Mouse (Mus musculus) heart, embryonic 16.5 days (tissue): ENCODE measurements around the gene Eps8l1. TPM values are rescaled to one million over a fixed set of nuclear protein-coding genes. Genes with fewer than 3 reads are reported as not detected.
A peak's percentile ranks its signal among the peaks of the same experiment; 100 is the strongest.
"Not testable (repeated sequence)": the region's sequence is repeated elsewhere in the genome, so short reads cannot be mapped to it uniquely, and the experiment has no call there.

Source experiments
- ATAC-seq: fragments of 200-750 bp; cut with Nextera tagmentation; replicated peaks from 2 replicates; pipeline ENCODE4 v1.8.0; 2017; ENCODE audit warnings: moderate number of reproducible peaks; ENCODE audit not compliant: insufficient read depth, low FRiP score; ENCODE audit errors: extremely low read depth
- H3K27ac ChIP-seq: fragments of 300-500 bp; sonication (generic); 2 replicates; pipeline ENCODE4 v1.5.1; 2014; ENCODE audit warnings: mild to moderate bottlenecking, low read length, control low read depth, moderate library complexity
- H3K27me3 ChIP-seq: fragments of 300-500 bp; sonication (generic); 2 replicates; pipeline ENCODE4 v1.6.1; 2014; ENCODE audit warnings: low read length, mixed read lengths; ENCODE audit not compliant: control insufficient read depth, insufficient read depth
- H3K36me3 ChIP-seq: fragments of 300-500 bp; sonication (generic); 2 replicates; pipeline ENCODE4 v1.6.1; 2014; ENCODE audit not compliant: control insufficient read depth, insufficient read depth
- H3K4me1 ChIP-seq: fragments of 300-500 bp; sonication (generic); 2 replicates; pipeline ENCODE4 v1.6.1; 2014; ENCODE audit warnings: low read length, mixed read lengths; ENCODE audit not compliant: control insufficient read depth, insufficient read depth
- H3K4me2 ChIP-seq: fragments of 300-500 bp; sonication (generic); 2 replicates; pipeline ENCODE4 v1.6.1; 2014; ENCODE audit warnings: low read depth, mild to moderate bottlenecking, control low read depth, low read length
- H3K4me3 ChIP-seq: fragments of 300-500 bp; sonication (generic); 2 replicates; pipeline ENCODE4 v1.5.1; 2014; ENCODE audit warnings: mild to moderate bottlenecking, control low read depth, low read length
- H3K9ac ChIP-seq: fragments of 300-500 bp; sonication (generic); 2 replicates; pipeline ENCODE4 v1.6.1; 2014; ENCODE audit warnings: low read length, control low read depth
- H3K9me3 ChIP-seq: fragments of 300-500 bp; sonication (generic); replicated peaks from 2 replicates; pipeline ENCODE4 v1.6.1; 2016; ENCODE audit warnings: low read length; ENCODE audit not compliant: control insufficient read depth
- WGBS: fragments of 180-500 bp; shearing (Covaris S2); extraction: QIAGEN DNeasy Blood & Tissue Kit; methylation state at CpG from one replicate; pipeline ENCODE4 v1.1.7; 2014; 5-methylcytosine and 5-hydroxymethylcytosine counted together
- microRNA-seq: library from miRNA; unstranded; fragments of <30 nt; microRNA quantifications from one replicate; pipeline ENCODE4, GENCODE M21; 2017
- polyA plus RNA-seq: library from polyadenylated mRNA; unstranded; fragments of >200 nt; fragmentation: Nextera tagmentation; extraction: Ambion mirVana; gene quantifications from 2 replicates; pipeline ENCODE4 v1.2.1, GENCODE M21; 2015

Eps8l1 gene
- polyA plus RNA-seq, 1 experiment from 2014 or later: 3.6 TPM

DNA sequence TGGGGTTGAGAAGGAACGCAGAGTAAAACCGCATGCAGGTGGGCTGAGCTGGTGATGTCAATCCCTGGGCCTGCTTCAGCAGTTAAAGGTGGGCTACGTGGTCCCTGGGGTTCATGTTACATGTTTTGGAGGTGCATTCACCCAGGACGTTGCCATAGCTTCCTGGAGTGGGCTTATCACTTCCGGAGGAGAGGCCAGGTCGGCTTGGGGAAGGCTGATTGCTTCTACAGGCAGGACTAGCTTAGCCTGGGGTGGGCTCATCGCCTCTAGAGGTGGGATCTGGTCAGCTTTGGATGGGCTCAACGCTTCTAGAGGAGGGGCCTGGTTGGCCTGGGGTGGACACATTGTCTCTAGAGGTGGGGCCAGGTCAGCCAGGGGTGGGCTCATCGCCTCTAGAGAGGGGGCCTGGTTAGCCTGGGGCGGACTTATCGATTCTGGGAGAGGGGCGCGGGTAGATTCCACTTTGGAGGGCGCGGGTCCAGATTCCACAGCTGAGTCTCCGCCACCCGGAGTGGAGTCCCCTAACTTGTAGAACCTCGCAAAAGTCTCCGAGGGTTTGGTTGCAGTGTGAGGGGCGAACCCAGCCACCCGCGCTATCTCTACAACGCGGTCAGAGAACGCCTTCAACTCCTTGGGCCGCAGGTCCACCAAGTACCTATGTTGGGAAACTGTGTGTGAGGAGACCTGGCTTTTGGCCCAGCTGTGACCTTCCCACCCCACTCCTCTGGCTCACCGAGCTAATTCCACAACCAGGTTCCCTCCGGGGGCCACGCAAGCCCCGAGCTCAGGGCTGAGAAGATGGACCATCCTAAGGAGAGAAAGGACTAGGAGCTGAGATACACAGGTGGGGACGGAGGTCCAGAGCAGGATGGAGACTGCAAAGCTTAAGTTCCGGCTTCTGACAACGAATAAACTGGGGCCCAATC is 63.0 kb downstream of the Eps8l1 start:
- Histone ChIP-seq H3K27me3 (no peaks in the 10 kb centered on the region), H3K4me3 (peak overlapping the region; percentile 58), H3K4me2 (peak overlapping the region; percentile 48), H3K9ac (peak overlapping the region; percentile 82), H3K36me3 (peaks cover 6% of the 10 kb centered on the region), H3K9me3 (no peaks in the 10 kb centered on the region), H3K27ac (peak overlapping the region; percentile 99), H3K4me1 (peaks cover 23% of the 10 kb centered on the region)
- ATAC-seq: no peak
- WGBS: 81% methylated on average over 33 of the region's 33 CpGs

DNA sequence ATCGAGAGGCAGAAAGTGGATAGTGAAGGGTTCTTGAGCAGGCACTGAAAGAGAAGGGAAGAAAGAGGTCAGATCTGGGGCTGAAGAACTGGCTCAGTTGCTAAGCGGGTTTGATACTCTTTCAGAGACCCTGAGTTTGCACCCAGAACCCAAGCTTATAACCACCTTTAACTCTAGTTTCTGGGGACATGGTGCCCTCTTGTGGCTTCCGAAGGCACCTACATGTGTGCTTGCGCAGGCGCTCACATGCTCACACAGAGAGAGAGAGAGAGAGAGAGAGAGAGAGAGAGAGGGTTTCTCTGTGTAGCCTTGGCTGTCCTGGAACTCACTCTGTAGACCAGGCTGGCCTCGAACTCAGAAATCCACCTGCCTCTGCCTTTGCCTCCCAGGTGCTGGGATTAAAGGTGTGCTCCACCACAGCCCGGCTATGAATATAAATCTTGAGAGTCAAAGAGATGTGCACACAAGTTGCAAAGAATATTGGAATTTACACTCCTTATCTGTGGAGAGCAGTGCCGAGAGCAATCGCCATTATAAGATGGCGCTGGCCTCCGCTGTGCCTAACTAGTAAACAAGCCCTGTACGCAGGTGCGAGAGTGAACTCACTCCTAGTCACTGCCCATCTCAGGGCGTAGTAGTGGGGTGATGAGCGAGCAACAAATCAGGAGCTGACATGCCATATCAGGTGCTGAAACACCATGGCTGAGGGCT is 63.9 kb downstream of the Eps8l1 start, which contains the start of gene Tnni3:
TSS of gene Tnni3 (minus strand) at position 18 of the 711 bp plus-strand sequence.
- not testable (repeated sequence) for H3K36me3 ChIP-seq, ATAC-seq, H3K9me3 ChIP-seq, H3K27me3 ChIP-seq
- WGBS: 60% methylated on average over 15 of the region's 15 CpGs
- H3K27ac ChIP-seq: peak within 1 kb of the TSS; percentile 99
- H3K4me3 ChIP-seq: peak within 1 kb of the TSS; percentile 58
- H3K4me1 ChIP-seq: peaks cover 20% of the 10 kb centered on the region
- H3K4me2 ChIP-seq: peak within 1 kb of the TSS; percentile 48
- peak within 1 kb of the TSS; percentile 82 for H3K9ac ChIP-seq

DNA sequence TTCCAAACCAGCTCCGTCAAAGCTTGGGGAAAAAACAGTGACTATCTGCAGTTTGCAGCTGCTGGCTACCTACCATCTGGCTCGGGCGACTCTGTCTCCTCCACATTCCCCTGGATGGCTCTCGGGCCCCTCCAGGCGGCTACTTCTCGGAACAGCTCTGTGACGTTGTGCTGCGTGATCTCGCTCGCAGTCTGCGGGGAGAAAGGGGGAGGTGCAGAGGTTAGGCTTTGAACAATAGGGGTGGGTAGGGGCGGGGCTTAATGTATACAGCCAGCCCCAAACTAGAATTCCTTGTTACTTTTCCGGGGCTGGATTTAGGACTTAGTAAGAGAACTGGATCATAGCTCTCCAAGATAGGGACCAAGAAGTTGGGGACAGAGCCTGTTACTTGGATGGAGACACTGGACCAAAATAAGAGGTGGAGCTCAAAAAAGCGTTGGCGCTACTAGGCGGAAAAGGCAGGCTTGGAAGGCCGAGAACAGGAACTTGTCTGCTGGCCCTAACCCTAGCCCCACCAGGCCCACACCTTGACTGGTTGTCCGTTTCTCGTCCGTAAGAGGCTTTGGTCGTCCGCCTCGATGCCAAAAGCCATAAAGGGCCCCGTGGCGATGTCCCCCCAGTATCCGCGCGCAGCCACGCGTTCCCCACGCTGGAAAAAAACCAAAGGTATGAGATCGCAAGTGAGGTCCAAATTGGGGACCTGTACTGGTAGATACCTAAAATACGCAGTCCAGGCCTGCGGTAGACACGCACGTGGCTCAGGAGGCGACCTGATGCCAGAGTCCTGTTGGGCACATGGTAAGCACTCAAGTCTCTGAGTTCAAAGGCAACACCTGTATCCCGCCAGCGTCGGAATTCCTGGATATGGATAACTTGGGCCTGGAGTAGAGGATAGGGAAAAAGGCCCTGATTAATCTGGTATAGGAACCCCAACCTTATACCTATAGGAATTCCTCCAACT is 66.1 kb downstream of the Eps8l1 start:
- Histone ChIP-seq H3K27me3 (peaks cover 3% of the 10 kb centered on the region; the same call in 1 of the 2 replicates), H3K36me3 (no peaks in the 10 kb centered on the region), H3K4me3 (peak overlapping the region; percentile 45), H3K9me3 (no peaks in the 10 kb centered on the region), H3K4me1 (peaks cover 17% of the 10 kb centered on the region), H3K27ac (peak overlapping the region; percentile 40; the same call in 1 of the 2 replicates), H3K4me2 (peak overlapping the region; percentile 69), H3K9ac (peak overlapping the region; percentile 62)
- ATAC-seq: peak; percentile 59
- 20% methylated on average over 40 of the region's 40 CpGs for WGBS

DNA sequence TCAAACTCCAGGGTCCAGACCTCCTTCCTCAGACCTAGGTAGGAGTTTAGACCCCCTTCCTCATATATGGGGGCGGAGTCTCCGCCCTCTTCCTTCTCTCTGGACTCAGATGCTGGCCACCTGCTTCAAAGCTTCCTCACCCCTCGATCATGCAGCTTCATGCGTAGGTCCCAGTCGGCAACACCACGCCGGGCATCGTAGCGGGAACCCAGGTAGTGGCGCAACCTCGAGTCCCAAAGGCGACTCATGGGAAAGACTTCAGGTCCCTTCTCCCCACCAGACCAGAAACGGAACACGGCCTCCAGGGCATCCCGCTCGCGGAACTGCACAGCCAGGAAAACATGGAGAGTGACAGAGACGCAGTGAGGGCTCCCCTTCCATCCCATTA is 66.8 kb downstream of the Eps8l1 start:
- peaks cover 17% of the 10 kb centered on the region for H3K4me1 ChIP-seq
- no peaks in the 10 kb centered on the region for H3K9me3 ChIP-seq
- H3K36me3 ChIP-seq: no peaks in the 10 kb centered on the region
- no peak overlapping the region for H3K27ac ChIP-seq
- no peak for ATAC-seq
- no peak overlapping the region for H3K9ac ChIP-seq
- peaks cover 3% of the 10 kb centered on the region; the same call in 1 of the 2 replicates for H3K27me3 ChIP-seq
- no peak overlapping the region for H3K4me3 ChIP-seq
- H3K4me2 ChIP-seq: peak overlapping the region; percentile 69; the same call in 1 of the 2 replicates
- 52% methylated on average over 18 of the region's 18 CpGs for WGBS

Small RNA genes within 50 kb of the gene (microRNA-seq; reads per million reads assigned to microRNA genes)
- gene Gm24605: not detected

Other genes with a start within 250 kb of the Eps8l1 start
- gene Lilra5, start 222.9 kb upstream of the Eps8l1 start, polyA plus RNA-seq: 0.14 and 0.15 TPM in 2 replicates
- 0.12 TPM in 1 of 2 replicates, not detected in the other for gene Ncr1, start 123.0 kb upstream of the Eps8l1 start, polyA plus RNA-seq
- gene Gp6, start 62.9 kb upstream of the Eps8l1 start, polyA plus RNA-seq: 0.14 and 0.16 TPM in 2 replicates
- gene Rdh13, start 15.0 kb upstream of the Eps8l1 start, polyA plus RNA-seq: 31.9 and 32.2 TPM in 2 replicates
- gene Ppp1r12c, start 41.0 kb downstream of the Eps8l1 start, polyA plus RNA-seq: 28.6 and 39.8 TPM in 2 replicates
- gene Tnnt1, start 55.7 kb downstream of the Eps8l1 start, polyA plus RNA-seq: 170 and 190 TPM in 2 replicates
- gene Tnni3, start 63.6 kb downstream of the Eps8l1 start, polyA plus RNA-seq: 3,783 and 3,984 TPM in 2 replicates
- gene Dnaaf3, start 71.8 kb downstream of the Eps8l1 start, polyA plus RNA-seq: 1.1 and 1.3 TPM in 2 replicates
- 1.9 and 3.4 TPM in 2 replicates for gene Syt5, start 86.9 kb downstream of the Eps8l1 start, polyA plus RNA-seq
- gene Ptprh, start 143.4 kb downstream of the Eps8l1 start, polyA plus RNA-seq: 0.17 TPM in 1 of 2 replicates, not detected in the other
- gene Tmem86b, start 170.7 kb downstream of the Eps8l1 start, polyA plus RNA-seq: 1.0 and 1.5 TPM in 2 replicates
- 4.9 and 5.8 TPM in 2 replicates for gene Ppp6r1, start 198.3 kb downstream of the Eps8l1 start, polyA plus RNA-seq
- 76.6 and 82.0 TPM in 2 replicates for gene Hspbp1, start 224.4 kb downstream of the Eps8l1 start, polyA plus RNA-seq
- gene Brsk1, start 229.9 kb downstream of the Eps8l1 start, polyA plus RNA-seq: 0.49 and 1.1 TPM in 2 replicates